Mouse (Mus musculus) ES-Bruce4 (cell line): ENCODE results near the gene Prrg4.

ENCODE experiments used
- CTCF ChIP-seq: IDR thresholded peaks from one replicate; pipeline ENCODE4 v1.8.1; 2011; ENCODE audit warnings: low read depth, low read length
- POLR2A ChIP-seq: IDR thresholded peaks from one replicate; pipeline ENCODE4 v1.8.1; 2011; ENCODE audit warnings: low read length; ENCODE audit not compliant: insufficient read depth

DNA sequence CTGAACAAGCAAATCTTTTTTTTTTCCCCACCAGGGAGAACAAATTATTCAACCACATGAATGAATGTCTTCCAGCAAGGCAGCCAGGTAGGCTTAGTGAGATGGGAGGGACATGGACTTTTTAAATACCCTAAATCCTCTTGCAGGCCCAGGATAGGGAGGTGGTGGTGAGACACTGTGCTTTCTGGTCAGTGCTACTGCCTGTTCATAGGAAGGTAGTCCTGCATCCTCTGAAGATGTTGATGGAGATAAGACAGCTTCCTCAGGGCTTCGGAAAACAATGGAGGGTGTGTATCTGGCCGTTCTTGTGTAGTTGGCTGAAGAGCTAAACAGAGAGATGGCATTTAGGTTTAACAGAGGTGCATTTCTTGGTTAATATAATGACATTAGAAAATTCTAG is 17.2 kb downstream of the Prrg4 start:
- TF ChIP-seq POLR2A (no peak), CTCF (no peak)
